Mouse (Mus musculus): ENCODE data around the gene Glp2r.

GRCm38 (mm10) chr11:67638401-67638800 is 132.6 kb downstream of the Glp2r start:
- no peak for TF ChIP-seq POLR2A (IDR thresholded peaks at IDR 0.05; ENCODE audit: insufficient read length, low read depth)
- TF ChIP-seq MAX (IDR thresholded peaks at IDR 0.05; ENCODE audit: low read depth), result no peak
- TF ChIP-seq POLR2AphosphoS2 (IDR thresholded peaks at IDR 0.05; ENCODE audit: insufficient read length, low read depth), result no peak
